Mouse (Mus musculus): ENCODE measurements at regions not wholly inside any gene's neighbourhood (a gene's known extent, or its start where the extent isn't known, plus 50 kb on each side); places are given as distances from the start of the nearest gene placed in this dataset.

DNA sequence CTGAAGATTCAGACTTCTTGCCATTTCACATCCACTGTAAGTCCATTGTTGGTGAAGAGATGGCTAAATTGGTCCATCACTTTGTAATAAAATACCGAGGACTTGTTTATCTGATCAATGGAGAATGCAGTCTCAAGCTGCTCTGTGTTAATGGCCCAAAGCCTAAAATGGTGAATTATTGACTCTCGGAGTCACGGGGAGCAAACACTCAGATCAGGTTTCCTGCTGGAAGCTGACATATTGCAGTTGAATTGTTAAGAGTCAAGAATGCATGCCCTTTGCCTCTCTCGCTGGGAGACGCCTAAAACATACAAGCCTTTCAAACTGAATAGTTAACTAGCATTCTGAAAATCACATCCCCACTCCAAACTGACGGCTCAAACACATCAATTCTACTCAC lies 129.0 kb upstream of the Irx4 start:
- TF ChIP-seq POLR2A (IDR thresholded peaks at IDR 0.05; ENCODE audit: borderline replicate concordance, extremely low read depth, low read depth, low read length) (no peak), CTCF (IDR thresholded peaks at IDR 0.05; ENCODE audit: insufficient read depth, low read length) (no peak)

All from lung, adult 2 months (tissue).